Mouse (Mus musculus): ENCODE data around the gene Plekhg1.

- TF ChIP-seq POLR2A (IDR thresholded peaks at IDR 0.05; ENCODE audit: control insufficient read depth, extremely low read depth, insufficient read depth, low read length, poor library complexity) (no peak), CTCF (IDR thresholded peaks at IDR 0.05; ENCODE audit: borderline replicate concordance, control insufficient read depth, extremely low read depth, insufficient read depth, low read length, poor library complexity) (no peak)
These were observed 157.9 kb downstream of the Plekhg1 start for GRCm38 (mm10) chr10:3898068-3898467.

All from thymus, adult 2 months (tissue).